Mouse (Mus musculus) liver, embryonic 12.5 days (tissue): ENCODE measurements at regions not wholly inside any gene's neighbourhood (a gene's known extent, or its start where the extent isn't known, plus 50 kb on each side); places are given as distances from the start of the nearest gene placed in this dataset.

Experiments
- ATAC-seq: fragments of 200-750 bp; cut with Nextera tagmentation; 2 replicates; pipeline ENCODE4 v1.8.0; 2017; ENCODE audit warnings: moderate number of reproducible peaks, mild to moderate bottlenecking, moderate library complexity
- H3K27ac ChIP-seq: fragments of 300-500 bp; sonication (generic); 2 replicates; pipeline ENCODE4 v1.5.1; 2016; ENCODE audit warnings: mild to moderate bottlenecking
- H3K27me3 ChIP-seq: fragments of 300-500 bp; sonication (generic); replicated peaks from 2 replicates; pipeline ENCODE4 v1.6.1; 2016; ENCODE audit warnings: mild to moderate bottlenecking, moderate library complexity
- H3K36me3 ChIP-seq: fragments of 300-500 bp; sonication (generic); 2 replicates; pipeline ENCODE4 v1.6.1; 2016; ENCODE audit warnings: mild to moderate bottlenecking, moderate library complexity
- H3K4me1 ChIP-seq: fragments of 300-500 bp; sonication (generic); 2 replicates; pipeline ENCODE4 v1.6.1; 2016
- H3K4me2 ChIP-seq: fragments of 300-500 bp; sonication (generic); 2 replicates; pipeline ENCODE4 v1.6.1; 2016; ENCODE audit warnings: mild to moderate bottlenecking, moderate library complexity
- H3K4me3 ChIP-seq: fragments of 300-500 bp; sonication (generic); 2 replicates; pipeline ENCODE4 v1.5.1; 2016; ENCODE audit warnings: mild to moderate bottlenecking, moderate library complexity
- H3K9ac ChIP-seq: fragments of 300-500 bp; sonication (generic); 2 replicates; pipeline ENCODE4 v1.6.1; 2016; ENCODE audit warnings: mild to moderate bottlenecking, moderate library complexity
- H3K9me3 ChIP-seq: fragments of 300-500 bp; sonication (generic); replicated peaks from 2 replicates; pipeline ENCODE4 v1.6.1; 2016; ENCODE audit warnings: mild to moderate bottlenecking, moderate library complexity
- WGBS: fragments of 180-500 bp; shearing (Covaris S2); methylation state at CpG from one replicate; pipeline ENCODE4 v1.1.7; 2016; ENCODE audit not compliant: insufficient replicate concordance; 5-methylcytosine and 5-hydroxymethylcytosine counted together

DNA sequence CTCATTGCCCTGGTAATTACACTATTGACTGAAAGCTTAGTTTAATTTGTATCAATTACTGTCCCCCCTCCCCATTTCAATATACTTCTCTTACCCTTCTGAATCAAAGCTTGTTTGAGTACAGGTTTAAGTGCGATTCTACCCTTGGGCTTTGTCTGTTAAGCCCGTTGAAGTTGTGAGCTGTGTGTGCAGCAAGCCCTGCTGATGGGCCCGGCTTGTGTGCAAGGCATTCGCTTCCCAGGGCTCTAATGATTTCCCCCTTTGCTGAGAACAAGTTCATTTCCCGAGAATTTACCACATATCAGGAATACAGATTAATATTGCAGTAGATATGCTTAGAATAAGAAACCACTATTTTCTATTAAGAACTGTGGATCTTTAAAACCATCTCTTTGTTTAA lies 460.6 kb downstream of the Dok5 start:
- 72% methylated on average over 5 of the region's 5 CpGs for WGBS
- H3K4me1 ChIP-seq = no peaks in the 10 kb centered on the region
- no peak overlapping the region for H3K27ac ChIP-seq
- ATAC-seq = no peak
- H3K4me3 ChIP-seq = no peak overlapping the region
- no peak overlapping the region for H3K9ac ChIP-seq
- H3K36me3 ChIP-seq = no peaks in the 10 kb centered on the region
- peaks cover 32% of the 10 kb centered on the region for H3K9me3 ChIP-seq
- H3K27me3 ChIP-seq = no peaks in the 10 kb centered on the region
- H3K4me2 ChIP-seq = no peak overlapping the region
